Mouse (Mus musculus) megakaryocyte progenitor cell, adult 5-6 weeks (primary cell): ENCODE measurements around the gene D2hgdh. TPM values are rescaled to one million over a fixed set of nuclear protein-coding genes. Genes with fewer than 3 reads are reported as not detected.
A peak's percentile ranks its signal among the peaks of the same experiment; 100 is the strongest.
"Not testable (repeated sequence)": the region's sequence is repeated elsewhere in the genome, so short reads cannot be mapped to it uniquely, and the experiment has no call there.

Source experiments
- ATAC-seq: replicated peaks from 2 replicates; pipeline ENCODE4 v1.8.0; 2016; ENCODE audit warnings: mild to moderate bottlenecking, moderate TSS enrichment, inconsistent platforms; ENCODE audit not compliant: poor library complexity
- total RNA-seq, 2 experiments: library from RNA; stranded (forward) in 1 of 2; stranded (reverse) in 1 of 2; fragments of 157-497, 149-512 nt in 1 of 2; fragments of 200-1000 nt in 1 of 2; gene quantifications; 2 replicates each; pipeline versions ENCODE4 v1.2.3 to v1.2.4; 2015 to 2017

The D2hgdh gene
- total RNA-seq, 2 experiments from 2014 or later: 11.5 to 17.0 TPM

DNA sequence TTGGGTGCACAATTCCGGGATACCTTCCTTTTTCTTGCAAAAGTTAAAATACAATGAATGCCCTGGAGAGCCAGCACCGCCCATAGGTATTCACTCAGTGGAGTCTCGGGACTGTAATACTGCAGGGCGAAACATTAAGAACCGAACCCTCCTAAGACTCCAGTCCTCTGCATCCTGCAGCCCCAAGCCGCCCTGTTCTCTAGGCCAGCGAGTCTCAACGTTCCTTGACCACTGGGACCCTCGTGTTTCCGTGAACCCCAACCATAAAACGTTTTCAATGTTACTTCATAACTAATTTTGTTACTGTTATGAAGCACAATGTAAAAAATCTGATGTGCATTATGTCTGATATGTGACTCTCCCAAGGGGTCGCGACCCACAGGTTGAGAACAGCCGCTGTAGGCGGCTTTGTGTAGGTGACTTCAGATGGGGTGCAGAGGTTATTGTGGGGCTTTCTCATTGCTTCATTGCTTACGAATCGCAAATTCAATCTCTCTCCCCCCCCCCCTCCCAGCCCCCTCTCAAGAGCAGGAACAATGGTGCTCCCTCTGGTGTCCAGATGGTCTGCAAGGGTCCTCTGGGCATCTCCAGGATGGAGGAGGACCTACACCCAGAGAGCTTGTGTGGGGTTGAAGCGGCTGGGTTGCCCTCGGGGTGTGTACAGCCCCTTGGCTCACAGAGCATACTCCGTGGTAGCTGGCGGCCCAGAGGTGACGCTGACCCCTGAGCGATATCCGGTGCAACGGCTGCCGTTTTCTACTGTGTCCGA lies 1.2 kb downstream of the D2hgdh start:
- ATAC-seq: 0 out of 2 replicates have a peak, but pooled peaks have one; percentile 2

DNA sequence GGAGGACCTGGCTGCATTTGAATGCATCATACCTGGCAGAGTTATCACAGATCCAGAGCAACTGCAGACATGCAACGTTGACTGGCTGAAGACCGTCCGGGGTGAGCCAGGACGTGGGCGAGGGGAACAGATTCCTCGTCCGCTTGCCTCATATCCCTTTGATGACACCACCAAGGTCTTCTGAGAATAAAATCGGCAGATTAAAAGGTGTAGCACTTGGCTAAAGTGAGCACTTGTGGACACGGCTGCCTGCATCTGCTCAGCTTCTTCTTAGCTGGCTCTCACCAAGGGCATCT lies 1.8 kb downstream of the D2hgdh start:
- ATAC-seq: no peak

DNA sequence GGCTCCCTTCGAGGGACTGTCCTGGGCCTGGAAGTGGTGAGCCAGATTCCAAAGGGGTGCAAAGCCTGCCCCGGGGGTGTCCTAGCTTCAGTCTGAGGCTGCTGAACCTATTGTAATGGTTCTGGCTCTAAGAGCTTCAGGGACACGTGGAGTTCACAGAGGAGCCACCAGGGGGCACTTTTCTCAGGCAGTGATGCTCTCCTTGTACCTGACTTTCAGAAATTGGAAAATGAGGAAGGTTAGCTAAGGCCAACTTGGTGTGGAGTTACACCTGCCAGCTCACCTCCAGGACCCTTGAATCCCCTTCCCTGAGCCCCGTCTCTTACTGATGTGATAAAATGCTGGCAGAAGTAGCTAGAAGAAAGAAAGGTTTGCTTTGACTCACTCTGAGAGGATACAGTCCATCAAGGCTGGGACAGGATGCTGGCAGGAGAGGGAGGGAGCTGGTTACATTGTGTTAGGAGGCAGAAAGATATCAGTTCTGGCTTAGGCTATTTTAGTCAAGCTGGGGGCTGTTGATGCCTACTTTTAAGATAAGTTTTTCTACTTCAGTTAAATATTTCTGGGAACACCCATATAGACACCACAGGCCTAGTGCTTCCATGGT lies 8.1 kb downstream of the D2hgdh start:
- ATAC-seq: peak; percentile 92

DNA sequence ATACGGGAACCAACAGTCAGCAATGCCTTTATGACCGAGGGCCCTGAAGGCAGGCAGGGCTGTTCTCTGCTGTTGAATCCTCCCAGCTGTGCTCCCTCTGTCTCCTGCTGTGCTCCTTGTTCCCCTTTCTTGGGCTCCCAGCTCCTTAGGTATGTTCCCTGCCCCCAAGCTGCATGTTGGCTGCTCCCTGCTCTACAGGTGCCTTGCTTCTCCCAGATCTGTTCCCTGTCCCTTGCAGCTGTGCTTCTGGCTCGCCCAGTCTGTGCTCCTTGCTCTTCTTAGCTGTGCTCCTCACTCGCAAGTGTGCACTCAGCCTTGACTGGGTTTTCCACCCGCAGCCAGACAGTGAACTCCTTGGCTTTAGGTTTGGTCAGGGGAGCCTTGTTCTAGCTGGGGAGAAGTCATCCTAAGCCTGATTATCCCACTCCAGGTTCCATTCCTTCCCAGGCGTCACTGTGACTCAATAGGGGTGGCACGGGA lies 10.0 kb downstream of the D2hgdh start:
- ATAC-seq: no peak

DNA sequence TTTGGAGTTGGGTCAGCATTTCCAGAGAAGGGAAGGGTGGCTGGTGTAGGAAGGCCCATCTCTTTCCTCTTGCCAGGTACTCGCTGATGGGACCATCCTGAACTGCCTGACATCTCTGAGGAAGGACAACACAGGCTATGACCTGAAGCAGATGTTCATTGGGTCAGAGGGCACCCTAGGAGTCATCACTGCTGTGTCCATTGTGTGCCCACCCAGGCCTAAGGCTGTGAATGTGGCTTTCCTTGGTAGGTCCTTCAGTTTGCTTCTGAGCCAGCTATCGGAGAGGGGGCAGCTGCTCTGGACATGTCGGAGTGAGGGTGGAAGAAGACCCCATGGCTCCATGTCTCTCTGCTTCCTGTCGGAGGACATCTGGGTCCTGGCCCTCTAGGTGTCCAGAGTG lies 10.5 kb downstream of the D2hgdh start:
- no peak for ATAC-seq

DNA sequence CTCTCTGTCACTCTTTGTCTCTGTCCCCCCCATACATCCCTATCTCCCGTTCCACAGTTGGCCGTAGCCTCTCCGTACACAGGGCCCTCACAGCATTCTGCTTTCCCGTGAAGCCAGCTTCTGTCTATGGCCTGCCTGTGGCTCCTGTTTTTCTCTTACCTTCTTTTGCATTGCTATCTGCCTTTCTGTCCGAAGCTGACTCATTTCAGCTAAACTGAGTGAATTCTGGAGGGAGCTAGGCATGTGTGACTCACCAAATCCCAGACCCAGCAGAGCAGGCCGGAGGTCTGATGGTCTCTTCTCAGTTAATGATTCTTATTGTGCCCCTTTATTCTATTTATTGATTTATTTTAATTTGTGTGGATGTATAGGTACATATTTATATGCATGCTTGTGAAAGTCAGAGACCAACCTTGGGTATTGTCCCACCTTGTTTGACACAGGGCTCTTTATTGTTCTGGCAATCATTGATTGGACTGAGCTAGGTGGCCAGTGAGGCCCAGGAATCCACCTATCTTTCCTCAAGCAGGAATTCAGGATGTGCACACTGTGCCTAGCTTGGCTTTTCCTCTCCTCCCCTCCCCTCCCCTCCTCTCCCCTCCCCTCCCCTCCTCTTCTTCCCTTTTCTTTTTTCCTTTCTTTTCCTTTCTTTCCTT lies 11.3 kb downstream of the D2hgdh start:
- no peak for ATAC-seq

DNA sequence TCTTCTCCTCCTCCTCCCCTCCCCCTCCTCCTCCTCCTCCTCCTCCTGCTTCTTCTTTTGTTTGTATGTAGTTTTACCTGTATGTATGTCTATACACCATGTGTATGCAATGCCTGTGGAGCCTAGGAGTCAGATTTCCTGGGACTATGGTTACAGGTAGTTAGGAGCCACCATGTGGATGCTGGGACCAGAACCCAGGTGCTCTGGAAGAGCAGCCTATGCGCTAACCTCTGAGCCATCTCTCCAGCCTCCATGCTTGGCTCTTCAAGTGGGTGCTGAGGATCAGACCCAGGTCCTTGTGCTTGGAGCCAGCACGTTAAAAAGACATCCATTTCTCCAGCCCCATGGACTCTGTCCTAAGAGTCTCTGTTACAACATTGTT lies 11.8 kb downstream of the D2hgdh start:
- ATAC-seq: no peak

DNA sequence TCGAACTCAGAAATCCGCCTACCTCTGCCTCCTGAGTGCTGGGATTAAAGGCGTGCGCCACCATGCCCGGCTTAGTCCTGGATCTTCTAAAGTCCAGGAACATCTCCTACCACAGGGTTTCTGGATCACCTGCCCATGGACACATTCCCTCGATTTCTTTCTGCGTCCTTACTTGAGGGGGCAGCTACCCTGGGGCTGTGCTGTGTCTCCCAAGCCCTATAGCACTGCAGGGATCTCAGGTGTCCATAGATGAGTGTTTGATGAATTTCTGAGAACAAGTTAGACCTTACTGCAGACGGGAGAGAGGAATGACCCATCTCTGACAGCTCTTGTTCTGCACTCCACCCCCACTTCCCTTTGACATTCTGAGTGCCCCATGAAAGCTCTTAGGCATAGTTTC lies 12.6 kb downstream of the D2hgdh start:
- ATAC-seq: no peak

DNA sequence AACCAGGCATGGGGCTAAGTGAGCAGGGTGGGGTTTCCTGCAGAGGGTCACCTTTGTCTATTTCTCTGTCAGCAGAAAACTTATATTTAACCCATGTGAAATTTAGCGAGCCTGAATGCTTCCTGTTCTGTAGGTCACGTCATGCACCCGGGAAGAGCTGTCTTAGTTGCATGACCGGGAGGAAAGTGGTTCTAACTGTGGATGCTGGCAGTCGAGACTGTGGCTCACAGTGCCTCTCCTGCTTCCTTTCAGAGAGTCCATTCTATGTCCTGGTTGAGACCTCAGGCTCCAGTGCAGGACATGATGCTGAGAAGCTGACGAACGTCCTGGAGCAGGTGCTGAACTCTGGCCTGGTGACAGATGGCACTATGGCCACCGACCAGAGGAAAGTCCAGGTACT lies 13.9 kb downstream of the D2hgdh start:
- ATAC-seq: not testable (repeated sequence)

DNA sequence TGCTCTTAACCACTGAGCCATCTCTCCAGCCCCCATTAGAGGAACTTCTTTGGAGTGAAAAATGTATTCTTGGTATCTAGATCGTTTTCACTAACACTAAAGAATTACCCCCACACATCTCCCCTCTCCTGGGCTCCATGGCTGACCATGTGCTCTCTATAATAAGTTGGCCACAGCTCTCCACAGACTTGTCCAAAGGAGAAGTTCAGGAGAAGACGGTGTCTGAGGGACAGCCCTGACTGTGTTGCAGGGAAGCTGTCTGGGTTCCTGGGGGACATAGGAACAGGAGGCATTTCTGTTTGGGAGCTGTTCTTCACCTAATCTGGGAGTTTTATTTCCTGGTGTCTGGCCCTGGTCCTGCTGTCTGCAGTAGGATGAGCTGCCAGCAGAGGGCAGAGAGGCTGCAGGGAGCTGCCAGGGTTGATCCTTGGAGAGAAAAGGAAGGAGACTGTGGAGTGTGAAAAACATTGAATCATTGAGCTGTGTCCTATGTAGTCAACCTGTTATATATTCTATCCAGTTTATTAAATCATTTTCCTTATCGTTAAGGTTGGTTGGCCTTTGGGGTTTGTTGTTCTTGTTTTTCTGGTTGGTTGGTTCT lies 21.2 kb downstream of the D2hgdh start:
- peak; percentile 99 for ATAC-seq

DNA sequence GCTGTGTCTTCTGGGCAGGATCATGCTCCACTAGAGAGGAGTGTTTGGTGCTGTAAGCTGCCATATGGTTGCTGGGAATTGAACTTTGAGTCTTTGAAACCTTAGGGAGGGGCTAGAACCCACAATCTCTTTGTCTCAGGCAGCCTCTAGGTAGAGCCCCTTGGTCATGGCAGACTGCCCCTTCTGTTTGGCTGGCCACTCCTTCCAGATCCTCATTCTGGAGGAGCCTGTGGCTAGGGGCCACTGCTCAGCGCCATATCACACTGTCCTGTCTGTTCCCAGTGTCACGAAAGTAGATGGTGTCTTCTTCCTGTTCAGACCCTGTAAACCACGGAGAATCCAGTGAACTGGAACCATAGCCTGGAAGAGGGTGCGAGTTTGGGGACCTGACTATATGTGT lies 31.1 kb downstream of the D2hgdh start:
- ATAC-seq: peak; percentile 44

DNA sequence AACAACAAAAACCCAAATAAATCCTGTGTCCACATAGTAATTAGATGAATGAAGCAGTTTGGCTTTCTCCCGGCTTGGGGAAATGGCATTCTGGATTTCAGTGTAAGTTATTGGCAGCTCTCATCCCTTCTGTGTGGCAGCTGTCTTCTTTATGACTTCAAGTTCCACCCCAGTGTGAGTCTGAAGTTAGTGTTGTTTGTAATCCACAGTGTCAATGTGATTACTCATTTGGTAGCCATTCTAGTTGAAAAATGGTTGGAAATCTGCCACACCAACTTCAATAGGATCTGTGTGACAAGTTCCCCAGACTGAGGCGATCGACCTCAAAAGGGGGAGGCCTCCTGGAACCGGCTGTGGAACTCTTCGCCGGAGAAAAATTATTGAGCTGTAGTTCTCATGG lies 32.7 kb downstream of the D2hgdh start:
- ATAC-seq: no peak

DNA sequence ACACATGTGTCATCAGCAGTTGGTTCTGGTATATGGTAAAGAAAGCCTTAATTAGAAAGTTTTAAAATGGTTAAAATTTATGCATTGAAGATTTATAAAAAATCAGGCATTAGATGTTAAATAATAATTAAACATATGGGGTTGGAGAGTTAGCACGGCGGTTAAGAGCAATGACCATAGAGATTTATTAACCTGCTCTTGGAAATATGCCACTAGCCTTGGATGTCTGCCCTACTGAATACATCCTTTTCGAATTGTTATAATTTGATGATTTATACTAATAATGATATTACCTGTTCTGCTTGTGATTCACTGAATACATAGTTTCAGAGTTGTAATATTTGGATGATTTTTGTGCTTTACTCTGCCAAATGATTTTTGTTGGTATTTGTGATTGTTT lies 33.3 kb downstream of the D2hgdh start:
- ATAC-seq: no peak

DNA sequence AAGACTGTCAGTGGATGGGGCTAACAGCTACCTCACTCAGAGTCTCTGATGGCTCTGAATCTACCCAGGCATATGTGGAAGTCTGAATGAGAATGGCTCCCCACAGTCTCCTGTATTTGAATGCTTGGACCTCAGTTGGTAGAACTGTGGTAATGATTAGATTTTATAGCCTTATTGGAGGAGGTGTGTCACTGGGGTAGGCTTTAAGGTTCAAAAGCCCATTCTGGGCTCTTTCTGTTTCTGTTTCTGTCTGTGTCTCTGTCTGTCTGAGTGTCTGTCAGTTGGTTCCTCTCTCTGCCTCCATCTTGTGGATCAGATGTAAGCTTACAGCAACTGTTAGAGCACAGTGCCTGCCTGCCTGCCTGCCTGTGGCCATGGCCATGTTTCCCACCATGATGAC lies 34.9 kb downstream of the D2hgdh start:
- 0 out of 2 replicates have a peak, but pooled peaks have one; percentile 14 for ATAC-seq

DNA sequence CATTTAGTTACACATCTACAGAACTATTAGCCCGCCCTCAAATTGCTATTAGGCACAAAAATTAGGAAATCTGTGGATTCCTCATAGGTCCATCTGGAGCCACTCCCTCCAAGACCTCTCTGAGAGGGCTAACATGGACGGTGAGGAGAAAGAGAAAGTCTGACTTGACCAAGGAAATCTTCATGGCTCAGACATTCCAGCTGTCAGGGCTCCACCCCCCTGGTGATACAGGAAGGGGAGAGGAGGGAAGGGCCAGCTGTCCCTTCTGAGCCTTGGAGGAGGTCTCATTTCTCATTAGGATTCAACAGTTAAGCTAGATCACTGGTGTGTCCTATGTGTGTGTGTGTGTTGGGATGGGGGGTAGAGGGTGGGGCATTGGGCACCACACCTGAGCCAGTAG lies 36.3 kb downstream of the D2hgdh start, which contains the start of gene Gal3st2:
Gene Gal3st2 (plus strand): TSS at position 259 of the 400 bp plus-strand sequence.
- not testable (repeated sequence) for ATAC-seq

DNA sequence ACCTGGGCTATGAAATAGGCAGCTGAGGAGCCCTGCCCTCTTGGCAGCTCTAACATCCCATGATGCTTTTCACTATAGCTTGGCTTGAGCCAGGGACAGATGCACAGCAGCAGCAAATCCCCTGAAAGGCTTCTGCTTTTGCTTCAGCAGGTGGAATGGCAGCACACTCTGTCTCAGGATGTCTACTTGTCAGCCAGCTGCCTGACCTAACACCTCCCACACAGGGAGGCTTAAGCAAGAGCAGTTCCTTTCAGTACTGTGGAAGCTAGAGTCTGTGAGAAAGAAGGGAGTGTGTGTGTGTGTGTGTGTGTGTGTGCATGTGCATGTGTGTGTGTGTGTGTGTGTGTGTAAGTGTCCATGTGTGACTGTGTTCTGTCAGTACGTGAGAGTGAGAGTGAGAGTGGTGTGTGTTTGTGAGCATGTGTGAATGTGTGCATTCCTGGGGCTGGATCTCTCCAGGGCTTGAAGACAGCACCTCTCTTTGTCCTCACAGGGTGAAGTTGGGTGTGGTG lies 46.9 kb downstream of the D2hgdh start:
- peak; percentile 60; the same call in 1 of the 2 replicates for ATAC-seq

DNA sequence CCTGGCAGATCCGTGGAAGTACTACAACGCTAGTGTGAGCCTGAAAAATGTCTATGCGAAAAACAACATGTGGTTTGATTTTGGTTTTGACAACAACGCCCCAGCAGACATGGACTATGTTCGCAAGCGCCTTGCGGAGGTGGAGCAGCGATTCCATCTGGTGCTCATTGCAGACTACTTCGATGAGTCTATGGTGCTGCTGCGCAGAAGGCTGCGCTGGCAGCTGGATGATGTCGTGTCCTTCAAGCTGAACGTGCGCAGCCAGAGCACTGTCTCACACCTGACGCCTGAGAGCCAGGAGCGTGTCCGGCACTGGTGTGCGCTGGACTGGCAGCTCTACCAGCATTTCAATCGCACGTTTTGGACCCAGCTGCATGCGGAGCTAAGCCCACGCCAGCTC lies 49.7 kb downstream of the D2hgdh start:
- ATAC-seq: not testable (repeated sequence)

DNA sequence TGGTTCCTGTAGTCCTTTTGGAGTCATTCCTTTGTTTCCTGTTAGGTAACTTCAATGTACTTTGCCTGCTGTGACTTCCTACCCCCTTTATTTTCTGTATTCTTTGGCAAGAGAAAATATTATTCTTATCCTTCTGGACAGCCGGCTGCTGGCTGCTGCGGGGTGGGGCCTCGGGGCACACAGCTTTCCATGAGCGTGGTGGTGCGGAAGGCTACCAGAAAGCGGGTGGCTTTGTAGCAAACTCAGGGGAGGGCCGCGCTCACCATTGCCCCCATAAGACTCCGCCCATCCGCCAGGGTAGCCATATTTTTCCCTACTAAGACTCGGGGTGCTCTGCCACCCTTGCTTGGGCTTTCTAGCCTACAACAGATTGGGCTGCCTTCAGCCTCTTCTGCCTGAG lies 57.1 kb downstream of the D2hgdh start:
- not testable (repeated sequence) for ATAC-seq

DNA sequence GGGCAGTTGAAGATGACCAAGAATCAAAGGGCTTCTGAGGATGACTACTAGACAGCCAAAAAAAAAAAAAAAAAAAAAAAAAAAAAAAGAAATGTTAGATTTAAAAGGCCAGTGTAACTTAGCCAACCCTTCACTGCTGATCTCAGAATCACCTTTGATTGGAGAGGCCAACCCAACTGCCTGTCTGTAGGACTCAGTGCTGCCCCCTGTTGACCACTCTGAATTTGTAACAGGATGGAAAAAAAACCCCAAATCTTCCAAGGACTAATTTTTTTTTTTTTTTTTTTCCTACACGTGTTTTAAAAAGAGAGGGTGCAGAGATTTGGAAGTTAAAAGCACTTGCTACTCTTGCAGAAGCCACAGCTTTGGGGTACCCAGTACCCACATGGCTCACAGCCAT lies 66.2 kb downstream of the D2hgdh start:
- ATAC-seq: not testable (repeated sequence)

DNA sequence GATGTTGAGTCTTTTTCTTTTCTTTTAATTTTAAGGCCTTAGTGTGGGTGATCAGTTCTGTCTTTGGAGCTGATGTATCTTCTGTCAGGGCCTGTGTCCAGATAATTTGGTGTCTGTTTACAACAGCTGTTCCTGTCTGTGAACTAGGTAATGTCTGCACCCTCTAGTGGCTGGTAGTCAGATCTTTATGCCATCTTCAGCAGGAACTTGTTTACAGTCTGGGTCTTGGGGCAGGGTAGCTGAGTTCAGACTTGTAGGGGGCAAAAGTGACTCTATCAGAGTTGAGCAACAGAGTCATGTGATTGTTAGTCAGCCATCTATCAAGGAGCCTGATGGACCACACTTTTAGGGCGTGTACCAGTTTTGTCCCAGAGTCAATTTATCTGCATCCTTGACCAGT lies 72.7 kb downstream of the D2hgdh start:
- peak; percentile 63 for ATAC-seq

DNA sequence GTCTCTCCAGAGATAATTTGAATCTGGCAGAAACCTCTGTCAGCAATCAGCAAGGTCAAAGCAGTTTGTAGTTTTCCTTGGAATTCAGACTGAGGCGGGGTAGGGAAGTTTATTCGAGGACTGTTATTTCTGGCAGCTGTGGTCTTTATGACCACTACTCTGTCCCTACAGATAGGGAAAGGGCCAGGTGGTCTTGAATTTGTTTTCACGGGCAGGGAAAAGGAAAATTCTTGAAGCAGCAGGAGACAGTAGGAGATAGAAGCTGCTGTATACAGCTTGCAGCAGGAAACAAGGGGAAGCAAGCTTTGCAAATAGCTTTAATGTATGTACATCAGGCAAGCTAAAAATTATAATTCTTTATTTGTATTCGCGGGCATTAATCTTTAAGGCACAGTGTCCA lies 76.6 kb downstream of the D2hgdh start:
- ATAC-seq: not testable (repeated sequence)
